Mouse (Mus musculus) intestine, embryonic 14.5 days (tissue): ENCODE results near the gene Siah1a. TPM values are rescaled to one million over a fixed set of nuclear protein-coding genes. Genes with fewer than 3 reads are reported as not detected.

Experiments
- ATAC-seq: fragments of 200-750 bp; cut with Nextera tagmentation; replicated peaks from 2 replicates; pipeline ENCODE4 v1.8.0; 2017; ENCODE audit warnings: low read depth, moderate number of reproducible peaks, moderate TSS enrichment, moderate library complexity; ENCODE audit not compliant: low FRiP score, low TSS enrichment
- DNase-seq: peaks from one replicate; pipeline ENCODE4 v3.0.0-alpha.2; 2018; ENCODE audit warnings: low spot score
- H3K27ac ChIP-seq: fragments of 300-500 bp; sonication (generic); 2 replicates; pipeline ENCODE4 v1.5.1; 2014; ENCODE audit warnings: low read depth, mild to moderate bottlenecking, control low read depth
- H3K27me3 ChIP-seq: fragments of 300-500 bp; sonication (generic); replicated peaks from 2 replicates; pipeline ENCODE4 v1.6.1; 2014; ENCODE audit warnings: low read length, control low read depth; ENCODE audit not compliant: control insufficient read depth, insufficient read depth
- H3K36me3 ChIP-seq: fragments of 300-500 bp; sonication (generic); 2 replicates; pipeline ENCODE4 v1.6.1; 2014; ENCODE audit warnings: low read length, control low read depth; ENCODE audit not compliant: control insufficient read depth, insufficient read depth
- H3K4me1 ChIP-seq: fragments of 300-500 bp; sonication (generic); replicated peaks from 2 replicates; pipeline ENCODE4 v1.6.1; 2014; ENCODE audit warnings: low read length, control low read depth, mixed read lengths; ENCODE audit not compliant: control insufficient read depth, insufficient read depth
- H3K4me2 ChIP-seq: fragments of 300-500 bp; sonication (generic); 2 replicates; pipeline ENCODE4 v1.6.1; 2014; ENCODE audit warnings: low read length
- H3K4me3 ChIP-seq: fragments of 300-500 bp; sonication (generic); 2 replicates; pipeline ENCODE4 v1.5.1; 2014; ENCODE audit warnings: low read depth, low read length, control low read depth, mixed read lengths
- H3K9ac ChIP-seq: fragments of 300-500 bp; sonication (generic); 2 replicates; pipeline ENCODE4 v1.6.1; 2014; ENCODE audit warnings: mild to moderate bottlenecking, low read length
- H3K9me3 ChIP-seq: fragments of 300-500 bp; sonication (generic); 2 replicates; pipeline ENCODE4 v1.6.1; 2016; ENCODE audit warnings: low read length, control low read depth; ENCODE audit not compliant: control insufficient read depth
- WGBS: fragments of 180-500 bp; shearing (Covaris S2); extraction: QIAGEN DNeasy Blood & Tissue Kit; methylation state at CpG from one replicate; pipeline ENCODE4 v1.1.7; 2014; 5-methylcytosine and 5-hydroxymethylcytosine counted together
- polyA plus RNA-seq: library from polyadenylated mRNA; unstranded; fragments of >200 nt; fragmentation: Nextera tagmentation; extraction: Ambion mirVana; gene quantifications from 2 replicates; pipeline ENCODE4 v1.2.1, GENCODE M21; 2014

The Siah1a gene
- 39.2 and 39.4 TPM in 2 replicates for polyA plus RNA-seq

GRCm38 (mm10) chr8:86745221-86745934 lies at the start of gene Siah1a, which contains the start of gene Gm10638:
Gene Siah1a (minus strand): TSS chr8:86745934.
Gene Gm10638 (plus strand): TSS chr8:86745699.
- 0% methylated on average over 54 of the region's 88 CpGs for WGBS
- peak; percentile 79 for ATAC-seq

GRCm38 (mm10) chr8:86794716-86795115 lies 49.0 kb upstream of the Siah1a start:
- no peaks in the 10 kb centered on the region for H3K9me3 ChIP-seq
- DNase-seq (no peak), ATAC-seq (no peak)
- H3K27ac ChIP-seq = no peak overlapping the region
- no peak overlapping the region for H3K4me2 ChIP-seq
- no peak overlapping the region for H3K9ac ChIP-seq
- no peaks in the 10 kb centered on the region for H3K27me3 ChIP-seq
- WGBS = 52% methylated on average over 6 of the region's 6 CpGs
- no peak overlapping the region for H3K4me3 ChIP-seq
- no peaks in the 10 kb centered on the region for H3K36me3 ChIP-seq
- H3K4me1 ChIP-seq = no peaks in the 10 kb centered on the region

More at GRCm38 (mm10) chr8:86745221-86745934, at the start of gene Siah1a, which contains the start of gene Gm10638:
- no peaks in the 10 kb centered on the region for H3K36me3 ChIP-seq
- no peaks in the 10 kb centered on the region for H3K27me3 ChIP-seq
- DNase-seq = peak; percentile 90
- H3K4me3 ChIP-seq = peak within 1 kb of the TSS; percentile 68
- no peaks in the 10 kb centered on the region for H3K9me3 ChIP-seq
- H3K4me2 ChIP-seq = peak within 1 kb of the TSS; percentile 81
- H3K4me1 ChIP-seq = peaks cover 13% of the 10 kb centered on the region
- H3K27ac ChIP-seq = peak within 1 kb of the TSS; percentile 97
- H3K9ac ChIP-seq = peak within 1 kb of the TSS; percentile 98

- WGBS = 69% methylated on average over 6 of the region's 6 CpGs
- H3K36me3 ChIP-seq = no peaks in the 10 kb centered on the region
- no peaks in the 10 kb centered on the region for H3K4me1 ChIP-seq
- no peaks in the 10 kb centered on the region for H3K9me3 ChIP-seq
- no peak for DNase-seq
- H3K27ac ChIP-seq = no peak overlapping the region
- ATAC-seq = no peak
- no peak overlapping the region for H3K4me3 ChIP-seq
- H3K27me3 ChIP-seq = no peaks in the 10 kb centered on the region
- no peak overlapping the region for H3K9ac ChIP-seq
- H3K4me2 ChIP-seq = no peak overlapping the region
These were observed 45.8 kb upstream of the Siah1a start for GRCm38 (mm10) chr8:86791542-86791941.

GRCm38 (mm10) chr8:86789576-86789975 lies 43.8 kb upstream of the Siah1a start:
- H3K4me3 ChIP-seq = no peak overlapping the region
- H3K9ac ChIP-seq = no peak overlapping the region
- no peak for DNase-seq
- H3K4me2 ChIP-seq = no peak overlapping the region
- H3K36me3 ChIP-seq = no peaks in the 10 kb centered on the region
- H3K27ac ChIP-seq = no peak overlapping the region
- ATAC-seq = no peak
- no peaks in the 10 kb centered on the region for H3K4me1 ChIP-seq
- 73% methylated on average over 1 of the region's 1 CpGs for WGBS
- H3K9me3 ChIP-seq = no peaks in the 10 kb centered on the region
- no peaks in the 10 kb centered on the region for H3K27me3 ChIP-seq

GRCm38 (mm10) chr8:86787891-86788420 lies 42.2 kb upstream of the Siah1a start:
- DNase-seq = no peak
- ATAC-seq = no peak
- H3K27ac ChIP-seq = 0 out of 2 replicates have a peak overlapping the region, but pooled peaks have one; percentile 27
- WGBS = 65% methylated on average over 12 of the region's 12 CpGs
- no peak overlapping the region for H3K9ac ChIP-seq
- no peaks in the 10 kb centered on the region for H3K36me3 ChIP-seq
- H3K27me3 ChIP-seq = no peaks in the 10 kb centered on the region
- no peaks in the 10 kb centered on the region for H3K9me3 ChIP-seq
- H3K4me2 ChIP-seq = no peak overlapping the region
- H3K4me1 ChIP-seq = no peaks in the 10 kb centered on the region
- H3K4me3 ChIP-seq = no peak overlapping the region

- no peak overlapping the region for H3K4me3 ChIP-seq
- no peaks in the 10 kb centered on the region for H3K4me1 ChIP-seq
- no peak overlapping the region for H3K4me2 ChIP-seq
- DNase-seq (no peak), ATAC-seq (no peak)
- WGBS = 45% methylated on average over 5 of the region's 5 CpGs
- H3K9ac ChIP-seq = no peak overlapping the region
- no peaks in the 10 kb centered on the region for H3K27me3 ChIP-seq
- no peaks in the 10 kb centered on the region for H3K36me3 ChIP-seq
- H3K9me3 ChIP-seq = no peaks in the 10 kb centered on the region
- H3K27ac ChIP-seq = no peak overlapping the region
These were observed 40.8 kb upstream of the Siah1a start for GRCm38 (mm10) chr8:86786498-86786897.

- WGBS = 94% methylated on average over 8 of the region's 8 CpGs
- Histone ChIP-seq H3K9me3 (no peaks in the 10 kb centered on the region), H3K27me3 (no peaks in the 10 kb centered on the region), H3K36me3 (no peaks in the 10 kb centered on the region), H3K4me2 (no peak overlapping the region), H3K9ac (no peak overlapping the region), H3K4me3 (no peak overlapping the region), H3K4me1 (no peaks in the 10 kb centered on the region; the same call in 1 of the 2 replicates), H3K27ac (no peak overlapping the region)
- ATAC-seq (no peak), DNase-seq (no peak)
These were observed 35.4 kb upstream of the Siah1a start for GRCm38 (mm10) chr8:86781094-86781493.

GRCm38 (mm10) chr8:86779207-86779606 lies 33.5 kb upstream of the Siah1a start:
- no peaks in the 10 kb centered on the region for H3K36me3 ChIP-seq
- no peaks in the 10 kb centered on the region for H3K27me3 ChIP-seq
- H3K9ac ChIP-seq = no peak overlapping the region
- 68% methylated on average over 8 of the region's 8 CpGs for WGBS
- DNase-seq (no peak), ATAC-seq (no peak)
- H3K27ac ChIP-seq = no peak overlapping the region; the same call in 1 of the 2 replicates
- H3K4me2 ChIP-seq = no peak overlapping the region
- H3K4me1 ChIP-seq = no peaks in the 10 kb centered on the region; the same call in 1 of the 2 replicates
- no peak overlapping the region for H3K4me3 ChIP-seq
- H3K9me3 ChIP-seq = no peaks in the 10 kb centered on the region
